Mouse (Mus musculus): ENCODE measurements around the gene Ankrd13b.

Ankrd13b gene

GRCm38 (mm10) chr11:77491502-77492291 lies 2.2 kb upstream of the Ankrd13b start:
- peak; percentile 38 for DNase-seq

GRCm38 (mm10) chr11:77491123-77491501 lies 1.6 kb upstream of the Ankrd13b start:
- DNase-seq, result peak; percentile 87

GRCm38 (mm10) chr11:77490451-77490850 lies 973 bp upstream of the Ankrd13b start:
- no peak for DNase-seq

- no peak for DNase-seq
Observed at GRCm38 (mm10) chr11:77488771-77489581, 502 bp downstream of the Ankrd13b start.

GRCm38 (mm10) chr11:77486798-77487197 lies 2.7 kb downstream of the Ankrd13b start:
- DNase-seq, result no peak

GRCm38 (mm10) chr11:77485229-77485628 lies 4.2 kb downstream of the Ankrd13b start:
- no peak for DNase-seq

GRCm38 (mm10) chr11:77483510-77484255 lies 5.8 kb downstream of the Ankrd13b start:
- no peak for DNase-seq

GRCm38 (mm10) chr11:77483043-77483442 lies 6.4 kb downstream of the Ankrd13b start:
- no peak for DNase-seq

- DNase-seq, result peak; percentile 35
Observed at GRCm38 (mm10) chr11:77476895-77477294, 12.6 kb downstream of the Ankrd13b start.

- DNase-seq, result peak; percentile 23
Observed at GRCm38 (mm10) chr11:77476216-77476615, 13.3 kb downstream of the Ankrd13b start.

GRCm38 (mm10) chr11:77472775-77473174 lies 16.7 kb downstream of the Ankrd13b start:
- DNase-seq, result no peak

- no peak for DNase-seq
Observed at GRCm38 (mm10) chr11:77471407-77471806, 18.1 kb downstream of the Ankrd13b start.

- DNase-seq, result no peak
Observed at GRCm38 (mm10) chr11:77468397-77468796, 21.1 kb downstream of the Ankrd13b start.

- DNase-seq, result peak; percentile 85
Observed at GRCm38 (mm10) chr11:77467784-77468183, 21.7 kb downstream of the Ankrd13b start.

GRCm38 (mm10) chr11:77467157-77467556 lies 22.3 kb downstream of the Ankrd13b start:
- peak; percentile 83 for DNase-seq

- no peak for DNase-seq
Observed at GRCm38 (mm10) chr11:77466544-77466943, 22.9 kb downstream of the Ankrd13b start.

- DNase-seq, result no peak
Observed at GRCm38 (mm10) chr11:77465111-77465510, 24.4 kb downstream of the Ankrd13b start.

GRCm38 (mm10) chr11:77464684-77465083 lies 24.8 kb downstream of the Ankrd13b start:
- DNase-seq, result no peak

- DNase-seq, result no peak
Observed at GRCm38 (mm10) chr11:77463786-77464185, 25.7 kb downstream of the Ankrd13b start.

GRCm38 (mm10) chr11:77463101-77463445 lies 26.4 kb downstream of the Ankrd13b start:
- no peak for DNase-seq

- peak; percentile 85 for DNase-seq
Observed at GRCm38 (mm10) chr11:77462283-77463100, 27.0 kb downstream of the Ankrd13b start, which contains the start of gene Coro6. TSS of gene Coro6 (plus strand) at chr11:77462411.

GRCm38 (mm10) chr11:77461856-77462255 lies 27.6 kb downstream of the Ankrd13b start:
- DNase-seq, result no peak
